ENCODE assay signal across 16 mouse cellular contexts in genomic region chr6:140148628-140149245, GRCm38 (mm10).
DNase-seq lines count a peak whose midpoint lies in the region; ATAC-seq and TF ChIP-seq lines count a peak whose summit lies in the region.
"Had no signal": no experiment of that assay in that cellular context is flagged by ENCODE, and none has a peak within 500 bp of the region (broad histone marks: within the 10 kb centered on the region; RNA-seq: fewer than 3 reads in every experiment).

No protein-coding gene starts in this region.

- no peak overlapping the region for H3K9ac ChIP-seq in hindbrain, embryonic 14.5 days
- H3K9ac ChIP-seq in ES-Bruce4 (ENCODE audit: low read depth, poor library complexity, severe bottlenecking): no peak overlapping the region
- H3K9ac ChIP-seq in kidney, embryonic 15.5 days: no peak overlapping the region
- H3K9ac ChIP-seq: embryonic facial prominence, embryonic 13.5 days; forebrain, embryonic 15.5 days; lung, embryonic 14.5 days; neural tube, embryonic 15.5 days had no signal

- ATAC-seq in hindbrain, embryonic 14.5 days (ENCODE audit: low FRiP score): 0 out of 2 replicates have a peak, but pooled peaks have one; percentile 27
- ATAC-seq in kidney, embryonic 15.5 days (replicated peaks; ENCODE audit: low FRiP score): peak; percentile 84

- H3K27ac ChIP-seq in hindbrain, embryonic 14.5 days: no peak overlapping the region
- H3K27ac ChIP-seq in hindbrain, embryonic 10.5 days: no peak overlapping the region
- no peak overlapping the region for H3K27ac ChIP-seq in ES-Bruce4 (ENCODE audit: insufficient read depth, low read length)
- H3K27ac ChIP-seq in embryonic facial prominence, embryonic 10.5 days (replicated peaks): peak overlapping the region; percentile 35; the same call in 1 of the 2 replicates
- H3K27ac ChIP-seq in kidney, embryonic 15.5 days: peak overlapping the region; percentile 59
- H3K27ac ChIP-seq: embryonic facial prominence, embryonic 13.5 days had no signal

- no peak for DNase-seq in hindbrain, embryonic 14.5 days (ENCODE audit: low spot score)
- DNase-seq in hindbrain, embryonic 10.5 days (ENCODE audit: low spot score): no peak
- no peak for DNase-seq in embryonic facial prominence, embryonic 10.5 days (ENCODE audit: low spot score)
- no peak for DNase-seq in thymus, adult 18-20 months
- no peak for DNase-seq in urinary bladder, postnatal 10 days (ENCODE audit: low spot score)
- DNase-seq in natural killer cell, adult 2 months (ENCODE audit: low spot score in 2 of 2): no peak
- DNase-seq: adrenal gland, adult 2 months; gastrocnemius, postnatal 10 days; lung, embryonic 14.5 days; right cerebral cortex, postnatal 14 days; thymus, postnatal 36 days had no signal

- TF ChIP-seq EP300 in ES-Bruce4 (IDR thresholded peaks at IDR 0.05; ENCODE audit: insufficient read depth, low read depth, low read length): no peak

- peaks cover 12% of the 10 kb centered on the region; the same call in 1 of the 2 replicates for H3K4me1 ChIP-seq in hindbrain, embryonic 14.5 days (replicated peaks; ENCODE audit: control insufficient read depth, insufficient read depth, low read length)
- peaks cover 9% of the 10 kb centered on the region for H3K4me1 ChIP-seq in hindbrain, embryonic 10.5 days (replicated peaks)
- H3K4me1 ChIP-seq in ES-Bruce4 (ENCODE audit: control insufficient read depth, insufficient read depth, low read length): no peaks in the 10 kb centered on the region
- peaks cover 13% of the 10 kb centered on the region for H3K4me1 ChIP-seq in embryonic facial prominence, embryonic 10.5 days
- H3K4me1 ChIP-seq in kidney, embryonic 15.5 days: peaks cover 13% of the 10 kb centered on the region

- peak; percentile 27 for TF ChIP-seq CTCF in ES-Bruce4 (IDR thresholded peaks at IDR 0.05; ENCODE audit: low read depth, low read length)

- no peaks in the 10 kb centered on the region for H3K9me3 ChIP-seq in hindbrain, embryonic 14.5 days (ENCODE audit: control insufficient read depth, low read length)
- no peaks in the 10 kb centered on the region for H3K9me3 ChIP-seq in hindbrain, embryonic 10.5 days
- peaks cover 2% of the 10 kb centered on the region; the same call in 1 of the 2 replicates for H3K9me3 ChIP-seq in ES-Bruce4 (replicated peaks; ENCODE audit: control insufficient read depth, insufficient read depth, low read length, poor library complexity, severe bottlenecking)
- no peaks in the 10 kb centered on the region for H3K9me3 ChIP-seq in embryonic facial prominence, embryonic 10.5 days
- H3K9me3 ChIP-seq in kidney, embryonic 15.5 days (replicated peaks): no peaks in the 10 kb centered on the region
- H3K9me3 ChIP-seq: embryonic facial prominence, embryonic 13.5 days; forebrain, embryonic 15.5 days; neural tube, embryonic 15.5 days had no signal

- H3K36me3 ChIP-seq in hindbrain, embryonic 14.5 days (replicated peaks; ENCODE audit: control insufficient read depth, insufficient read depth): no peaks in the 10 kb centered on the region
- H3K36me3 ChIP-seq in hindbrain, embryonic 10.5 days: no peaks in the 10 kb centered on the region
- H3K36me3 ChIP-seq in ES-Bruce4 (ENCODE audit: control insufficient read depth, insufficient read depth, low read length, poor library complexity, severe bottlenecking): no peaks in the 10 kb centered on the region
- no peaks in the 10 kb centered on the region for H3K36me3 ChIP-seq in embryonic facial prominence, embryonic 10.5 days (replicated peaks)
- H3K36me3 ChIP-seq in kidney, embryonic 15.5 days: no peaks in the 10 kb centered on the region
- H3K36me3 ChIP-seq: embryonic facial prominence, embryonic 13.5 days; forebrain, embryonic 15.5 days; neural tube, embryonic 15.5 days had no signal

- no peak for TF ChIP-seq POLR2A in ES-Bruce4 (IDR thresholded peaks at IDR 0.05; ENCODE audit: insufficient read depth, low read length)

- WGBS in hindbrain, embryonic 14.5 days: 89% methylated on average over 11 of the region's 11 CpGs
- WGBS in hindbrain, embryonic 10.5 days: 88% methylated on average over 11 of the region's 11 CpGs
- WGBS in embryonic facial prominence, embryonic 10.5 days: 89% methylated on average over 11 of the region's 11 CpGs
- 85% methylated on average over 11 of the region's 11 CpGs for WGBS in kidney, embryonic 15.5 days

- no peak overlapping the region for H3K4me2 ChIP-seq in hindbrain, embryonic 14.5 days (replicated peaks)
- H3K4me2 ChIP-seq in kidney, embryonic 15.5 days: no peak overlapping the region
- H3K4me2 ChIP-seq: embryonic facial prominence, embryonic 13.5 days; forebrain, embryonic 15.5 days; lung, embryonic 14.5 days; neural tube, embryonic 15.5 days had no signal

- no peak overlapping the region for H3K4me3 ChIP-seq in hindbrain, embryonic 14.5 days (replicated peaks; ENCODE audit: low read length)
- no peak overlapping the region for H3K4me3 ChIP-seq in hindbrain, embryonic 10.5 days
- H3K4me3 ChIP-seq in ES-Bruce4 (ENCODE audit: low read depth, low read length): no peak overlapping the region
- H3K4me3 ChIP-seq in embryonic facial prominence, embryonic 10.5 days: no peak overlapping the region
- H3K4me3 ChIP-seq in kidney, embryonic 15.5 days (replicated peaks): no peak overlapping the region
- H3K4me3 ChIP-seq: embryonic facial prominence, embryonic 13.5 days; forebrain, embryonic 15.5 days; neural tube, embryonic 15.5 days had no signal

- no peaks in the 10 kb centered on the region for H3K27me3 ChIP-seq in hindbrain, embryonic 14.5 days (ENCODE audit: control insufficient read depth, insufficient read depth, low read length)
- no peaks in the 10 kb centered on the region for H3K27me3 ChIP-seq in hindbrain, embryonic 10.5 days (ENCODE audit: insufficient read depth, poor library complexity, severe bottlenecking)
- H3K27me3 ChIP-seq in ES-Bruce4 (ENCODE audit: control insufficient read depth, insufficient read depth, low read length, poor library complexity, severe bottlenecking): no peaks in the 10 kb centered on the region
- no peaks in the 10 kb centered on the region for H3K27me3 ChIP-seq in embryonic facial prominence, embryonic 10.5 days (replicated peaks; ENCODE audit: low read depth, poor library complexity, severe bottlenecking)
- no peaks in the 10 kb centered on the region for H3K27me3 ChIP-seq in kidney, embryonic 15.5 days
- H3K27me3 ChIP-seq: embryonic facial prominence, embryonic 13.5 days; forebrain, embryonic 15.5 days; neural tube, embryonic 15.5 days had no signal

Comparison
In these comparisons a context has a peak if more than half of its experiments do, and no peak if none do; other contexts are left out.
1. H3K27ac ChIP-seq: peak in embryonic facial prominence, embryonic 10.5 days (single experiment) and kidney, embryonic 15.5 days (single experiment); none in hindbrain, embryonic 14.5 days (single experiment), hindbrain, embryonic 10.5 days (single experiment) and ES-Bruce4 (single experiment).